Mouse (Mus musculus) activated CD4-positive, CD25-positive, alpha-beta regulatory T cell, adult 4 months (primary cell): ENCODE results near the gene Prdm9. TPM values are rescaled to one million over a fixed set of nuclear protein-coding genes. Genes with fewer than 3 reads are reported as not detected.
"Not testable (repeated sequence)": the region's sequence is repeated elsewhere in the genome, so short reads cannot be mapped to it uniquely, and the experiment has no call there.

Source experiments
- ATAC-seq: one replicate; pipeline ENCODE4 v1.8.0; 2017
- polyA plus RNA-seq, 2 experiments: library from polyadenylated mRNA; unstranded; fragments of 100-300 nt; shearing (Covaris generic); gene quantifications; one replicate each; pipeline ENCODE4 v1.2.1; 2017

Prdm9 gene
- 1 to 10 TPM; 4.7 to 6.5 TPM for polyA plus RNA-seq

DNA sequence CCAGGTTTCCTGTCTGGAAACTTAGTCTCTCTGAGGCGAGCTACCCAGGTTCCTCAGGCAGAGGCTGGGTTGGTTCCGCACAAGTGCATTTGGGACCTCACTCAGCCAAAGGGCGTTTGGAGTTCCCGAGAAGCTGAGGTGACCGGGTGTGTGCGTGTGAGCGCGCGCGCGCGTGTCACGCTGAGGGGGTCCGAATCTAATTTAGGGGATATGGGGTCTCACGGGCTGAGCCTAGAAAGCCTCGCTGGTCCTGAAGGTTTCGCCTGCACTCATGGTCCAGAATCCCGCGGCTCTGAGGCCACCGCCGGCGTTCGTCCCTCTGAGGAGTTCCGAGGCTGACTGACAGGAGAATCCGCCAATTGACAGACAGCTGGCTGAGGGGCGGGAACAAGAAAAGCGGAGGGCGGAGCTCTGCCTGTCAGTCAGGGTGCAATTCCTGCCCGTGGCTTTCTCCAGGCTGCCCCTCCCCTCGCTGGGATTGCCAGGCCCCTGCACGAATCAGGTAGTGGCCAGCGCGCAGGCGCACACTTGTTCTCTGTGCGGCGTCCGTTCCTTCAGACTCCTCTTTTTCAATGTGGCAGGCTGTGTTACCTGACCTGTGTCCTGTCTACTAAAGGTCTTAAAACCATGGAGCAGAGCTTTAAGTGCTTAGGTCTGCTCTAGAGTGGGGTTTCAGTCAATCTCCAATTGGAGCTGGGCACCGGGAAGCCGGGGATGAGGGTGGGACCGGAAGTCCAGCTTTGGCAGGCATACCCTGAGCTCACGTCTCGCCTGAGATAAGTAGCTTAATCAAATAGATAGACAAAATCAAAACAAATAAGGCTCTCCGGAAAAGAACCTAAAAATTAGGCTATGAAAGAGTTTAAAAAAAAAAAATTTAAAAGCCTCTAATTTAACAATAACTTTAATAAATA lies at the start of gene Prdm9:
Gene Prdm9 (minus strand): TSS at position 341 of the 914 bp plus-strand sequence.
- peak; percentile 99 for ATAC-seq

DNA sequence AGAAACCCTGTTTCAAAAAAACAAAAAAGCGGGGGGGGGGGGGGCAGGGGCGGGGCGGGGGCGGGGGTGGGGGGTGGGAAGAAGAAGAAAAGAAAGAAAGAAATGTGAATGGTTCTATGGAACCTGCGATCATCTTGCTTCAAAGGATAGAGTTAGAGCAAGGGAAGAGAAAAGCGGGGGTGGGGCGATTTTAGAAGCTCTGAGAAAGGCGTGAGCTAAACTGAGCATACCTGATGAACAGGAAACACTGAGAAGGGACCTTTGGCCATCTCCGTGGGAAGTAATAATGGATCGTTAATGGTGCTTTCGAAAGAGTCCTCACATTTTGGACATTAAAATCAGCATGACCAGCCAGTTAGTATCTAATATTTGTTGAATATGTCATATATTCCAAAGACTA lies 35.3 kb upstream of the Prdm9 start:
- peak; percentile 57 for ATAC-seq

DNA sequence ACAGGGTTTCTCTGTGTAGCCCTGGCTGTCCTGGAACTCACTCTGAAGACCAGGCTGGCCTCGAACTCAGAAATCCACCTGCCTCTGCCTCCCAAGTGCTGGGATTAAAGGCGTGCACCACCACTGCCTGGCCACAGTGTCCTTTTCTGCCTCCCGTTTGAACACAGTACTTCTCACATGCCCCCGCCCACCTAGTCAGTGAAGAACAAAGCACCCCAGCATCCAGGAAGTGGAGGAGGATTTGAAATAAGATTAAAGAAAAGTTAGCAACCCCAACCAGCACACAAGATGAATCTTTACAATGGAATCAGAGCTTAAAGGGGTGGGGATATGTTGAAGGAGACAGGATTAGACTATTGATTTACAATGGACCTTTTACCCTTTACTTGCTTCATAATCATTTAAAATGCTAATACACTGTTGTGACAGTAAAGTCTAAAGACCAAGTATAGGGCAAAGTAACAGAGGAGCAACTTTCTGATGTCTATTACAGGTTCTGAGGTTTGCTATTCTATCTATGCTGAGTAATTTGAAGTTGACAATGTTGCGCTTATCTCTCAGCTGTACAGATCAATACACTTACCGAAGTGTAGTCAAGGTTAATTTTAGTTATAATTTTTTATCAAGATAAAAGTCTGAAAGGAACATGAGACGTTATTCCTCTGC lies 27.2 kb upstream of the Prdm9 start:
- peak; percentile 87 for ATAC-seq

DNA sequence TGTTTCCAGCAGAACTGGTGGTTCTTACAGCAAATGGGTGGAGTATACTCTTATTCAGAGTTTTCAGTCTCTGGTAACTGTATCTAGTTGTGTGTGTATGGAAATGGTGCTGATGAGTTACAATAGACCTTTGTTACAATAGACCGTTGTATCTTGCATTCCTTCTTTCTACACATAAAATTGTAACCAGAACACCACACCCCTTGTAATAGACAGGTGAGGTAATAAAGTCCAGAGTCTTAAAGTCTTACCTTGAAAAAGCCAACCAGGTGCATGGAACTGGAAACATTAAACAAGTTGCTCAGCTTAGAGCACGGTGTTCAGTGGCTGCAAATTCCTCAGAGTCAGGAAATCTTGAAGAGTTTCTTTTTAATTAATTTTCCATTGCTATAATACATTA lies 24.0 kb upstream of the Prdm9 start:
- ATAC-seq = no peak

DNA sequence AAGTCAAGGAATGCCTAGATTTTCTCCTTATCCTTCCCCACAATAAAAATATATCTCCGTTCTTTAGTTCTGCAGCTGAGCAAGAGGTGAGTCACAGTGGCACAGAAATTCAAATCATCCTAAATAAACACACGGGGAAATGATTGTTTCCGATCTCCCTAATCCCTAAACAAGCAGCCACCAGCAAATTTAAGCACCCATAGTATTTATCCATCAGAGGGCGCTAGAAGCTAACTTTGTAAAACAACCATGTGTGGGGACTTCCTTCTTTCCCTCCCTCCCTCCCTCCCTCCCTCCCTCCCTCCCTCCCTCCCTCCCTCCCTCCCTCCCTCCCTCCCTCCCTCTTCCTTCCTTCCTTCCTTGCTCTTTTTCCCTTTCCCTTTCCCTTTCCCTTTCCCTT lies 21.5 kb upstream of the Prdm9 start:
- ATAC-seq = no peak

DNA sequence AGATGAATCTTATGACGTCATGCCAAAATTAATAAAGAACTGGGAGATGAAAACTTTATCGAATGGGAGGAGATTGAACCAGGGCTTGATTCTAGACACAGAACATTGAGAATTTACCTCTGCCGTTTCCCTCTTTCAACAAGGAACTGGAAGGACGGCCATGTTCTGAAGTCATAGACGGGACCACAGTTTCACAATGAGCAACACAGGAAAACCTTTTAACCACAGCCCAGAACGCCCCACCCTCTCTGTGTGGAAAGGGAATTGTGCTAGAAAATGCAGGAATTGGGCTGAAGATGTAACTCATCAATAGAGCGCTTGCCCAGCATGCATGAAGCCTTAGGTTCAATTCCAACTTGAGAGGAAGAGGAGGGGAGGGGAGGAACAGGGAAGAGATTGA lies 18.9 kb upstream of the Prdm9 start:
- no peak for ATAC-seq

DNA sequence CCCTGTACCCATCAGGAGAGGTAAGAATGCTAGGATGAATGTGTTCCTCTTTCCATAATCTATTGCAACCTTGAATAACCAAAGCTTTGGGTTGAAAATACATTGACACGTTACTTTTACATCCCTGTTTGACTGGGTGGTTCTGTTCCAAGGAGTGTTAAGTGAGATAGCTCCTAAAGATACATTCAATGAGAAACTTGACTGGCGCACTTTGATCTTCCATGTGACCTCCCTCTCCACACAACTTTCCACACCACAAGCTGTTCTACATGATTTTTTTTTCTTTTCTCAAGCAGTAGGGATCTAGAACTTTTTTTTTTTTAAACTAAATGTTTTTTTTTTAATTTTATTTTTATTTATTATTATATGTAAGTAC lies 15.9 kb upstream of the Prdm9 start:
- ATAC-seq = no peak

DNA sequence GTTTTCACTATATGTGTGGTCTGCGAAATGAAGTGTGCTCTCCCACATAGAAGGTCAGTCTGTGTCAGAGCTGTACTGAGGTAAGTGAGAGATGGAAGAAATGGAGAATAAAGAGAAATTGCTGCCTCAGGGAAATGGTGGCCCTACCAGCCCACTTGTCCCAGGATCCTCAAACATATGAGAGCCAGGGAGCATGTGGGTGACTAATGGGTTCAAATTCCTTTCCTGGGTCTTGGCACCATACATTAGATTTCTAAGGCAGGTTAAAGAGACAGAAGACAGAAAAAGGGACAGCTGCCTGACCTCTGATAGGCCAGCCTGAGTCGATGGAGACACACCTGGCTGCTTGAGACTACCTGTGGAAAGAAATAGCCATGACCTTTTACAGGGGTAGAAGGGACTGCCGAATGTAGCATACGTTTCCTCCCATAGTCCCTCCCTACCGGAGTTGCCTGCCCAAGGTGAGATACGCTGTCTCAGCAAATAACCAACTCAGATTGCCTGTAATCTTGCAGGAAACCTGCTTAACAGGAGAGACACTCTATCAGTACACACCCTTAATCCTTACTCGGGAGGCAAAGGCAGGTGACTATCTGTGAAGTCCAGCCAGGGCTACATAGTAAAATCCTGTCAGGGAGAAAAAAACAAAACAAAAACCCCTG lies 15.4 kb upstream of the Prdm9 start:
- no peak for ATAC-seq

DNA sequence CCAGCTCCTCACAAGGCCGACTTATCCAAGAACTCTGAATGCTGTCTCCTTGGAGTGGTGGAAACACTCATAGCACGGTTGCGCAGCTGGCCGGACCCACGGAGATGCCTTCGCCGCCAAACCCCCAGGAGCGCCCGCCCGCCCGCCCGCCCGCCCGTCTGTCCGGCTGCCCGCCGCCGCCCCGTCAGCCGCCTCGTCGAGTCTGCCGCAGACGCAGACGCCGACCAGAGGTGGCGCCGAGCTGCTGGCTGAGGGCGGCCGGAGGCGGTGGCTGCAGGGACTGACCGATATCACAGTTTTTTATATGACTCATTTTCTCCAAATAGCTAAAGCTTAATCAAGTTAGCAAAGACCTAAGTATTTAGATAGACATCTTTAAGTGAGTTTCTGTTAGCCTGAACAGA lies 13.1 kb upstream of the Prdm9 start:
- ATAC-seq = no peak

DNA sequence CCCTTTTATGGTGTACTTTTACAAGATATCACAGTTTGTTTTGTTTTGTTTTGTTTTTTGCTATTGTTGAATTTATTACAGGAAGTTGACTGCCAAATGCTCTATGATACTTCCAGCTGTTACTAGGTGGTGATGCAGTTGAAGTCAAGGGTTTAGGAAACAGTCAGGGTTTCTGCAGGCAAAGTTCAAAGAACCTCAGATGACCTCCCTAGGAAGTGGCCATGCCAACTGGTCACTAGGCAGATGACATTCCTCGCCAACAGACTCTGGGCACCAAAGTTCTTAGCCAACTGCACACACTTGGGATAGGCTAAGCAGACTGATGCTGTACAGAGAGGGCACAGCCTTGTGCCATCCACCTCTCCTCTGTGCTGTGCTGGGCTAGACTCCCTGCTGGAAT lies 10.9 kb upstream of the Prdm9 start:
- no peak for ATAC-seq

DNA sequence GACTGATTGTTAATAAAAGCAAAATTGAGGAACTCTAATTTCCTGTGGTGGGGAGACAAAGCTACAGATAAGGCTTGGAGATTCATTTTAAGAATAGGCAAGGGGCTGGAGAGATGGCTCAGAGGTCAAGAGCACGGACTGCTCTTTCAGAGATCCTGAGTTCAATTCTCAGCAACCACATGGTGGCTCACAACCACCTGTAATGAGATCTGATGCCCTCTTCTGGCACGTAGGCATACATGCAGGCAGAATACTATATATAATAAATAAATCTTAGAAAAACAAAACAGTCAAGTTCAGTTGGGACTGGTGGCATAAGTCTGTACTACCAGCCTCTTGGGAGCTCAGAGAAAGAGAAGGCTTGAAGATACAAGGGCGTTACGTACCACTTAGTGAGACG lies 2.8 kb upstream of the Prdm9 start:
- ATAC-seq = no peak

DNA sequence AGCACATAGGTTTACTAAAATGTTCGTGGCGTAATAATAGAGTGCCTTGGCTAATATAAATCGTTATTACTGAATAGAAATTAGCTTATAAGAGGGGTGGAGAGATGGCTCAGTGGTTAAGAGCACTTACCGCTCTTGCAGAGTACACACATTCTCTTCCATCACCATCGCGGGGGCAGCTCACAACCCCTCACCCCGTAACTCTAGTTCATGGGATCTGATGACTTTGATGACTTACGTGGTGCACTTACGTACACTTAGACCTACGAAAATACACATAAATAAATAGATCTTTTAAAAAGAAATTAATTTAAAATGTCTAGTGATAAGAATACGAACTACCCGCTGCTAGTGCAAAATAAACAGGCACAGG lies 760 bp upstream of the Prdm9 start:
- no peak for ATAC-seq

DNA sequence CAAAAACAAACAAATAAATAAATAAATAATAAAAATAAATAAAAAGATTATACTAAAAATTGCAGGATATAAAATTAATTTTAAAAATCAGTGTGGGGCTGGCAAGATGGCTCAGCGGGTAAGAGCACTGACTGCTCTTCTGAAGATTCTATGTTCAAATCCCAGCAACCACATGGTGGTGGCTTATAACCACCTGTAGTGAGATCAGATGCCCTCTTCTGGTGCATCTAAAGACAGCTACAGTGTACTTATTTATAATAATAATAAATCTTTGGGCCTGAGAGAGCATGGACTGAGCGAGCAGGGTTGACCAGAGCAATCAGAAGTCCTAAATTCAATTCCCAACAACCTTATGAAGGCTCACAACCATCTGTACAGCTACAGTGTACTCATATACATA lies 4.2 kb downstream of the Prdm9 start:
- no peak for ATAC-seq

DNA sequence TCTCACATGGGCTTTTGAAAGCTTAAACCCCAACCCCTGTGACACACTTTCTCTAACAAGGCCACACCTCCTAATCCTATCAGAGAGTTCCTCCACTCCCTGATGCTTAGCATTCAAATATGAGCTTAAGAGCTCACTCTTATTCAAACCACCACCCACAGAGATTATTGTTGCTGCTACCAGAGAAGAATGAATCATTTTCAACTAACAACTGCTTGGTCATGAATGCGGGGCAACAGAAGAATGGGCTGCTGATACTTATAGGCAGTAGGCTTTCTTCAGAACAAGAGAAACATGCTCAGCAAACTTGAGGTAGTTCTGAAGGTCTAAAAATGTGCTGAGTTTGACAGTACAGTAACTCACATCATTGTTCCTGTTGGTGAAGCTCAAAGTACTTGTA lies 14.4 kb downstream of the Prdm9 start:
- no peak for ATAC-seq

DNA sequence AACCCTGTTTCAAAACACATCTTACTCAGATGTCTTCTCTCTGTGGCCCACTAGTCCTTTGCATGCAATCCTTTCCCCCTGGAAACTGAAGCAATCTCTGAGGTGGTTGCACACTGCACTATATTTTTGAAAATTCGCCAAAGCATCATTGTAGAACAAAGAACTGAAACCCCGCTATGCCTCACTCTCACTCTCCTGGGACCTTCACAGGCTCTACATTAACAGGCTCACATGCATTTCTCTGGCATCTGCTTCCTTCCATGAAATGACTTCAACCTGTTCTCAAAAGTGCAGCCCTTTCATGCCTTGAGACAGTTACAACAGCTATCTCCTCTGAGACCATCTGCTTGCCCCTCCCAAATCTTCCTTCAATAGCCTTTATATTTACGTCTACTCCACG lies 17.7 kb downstream of the Prdm9 start:
- ATAC-seq = no peak

DNA sequence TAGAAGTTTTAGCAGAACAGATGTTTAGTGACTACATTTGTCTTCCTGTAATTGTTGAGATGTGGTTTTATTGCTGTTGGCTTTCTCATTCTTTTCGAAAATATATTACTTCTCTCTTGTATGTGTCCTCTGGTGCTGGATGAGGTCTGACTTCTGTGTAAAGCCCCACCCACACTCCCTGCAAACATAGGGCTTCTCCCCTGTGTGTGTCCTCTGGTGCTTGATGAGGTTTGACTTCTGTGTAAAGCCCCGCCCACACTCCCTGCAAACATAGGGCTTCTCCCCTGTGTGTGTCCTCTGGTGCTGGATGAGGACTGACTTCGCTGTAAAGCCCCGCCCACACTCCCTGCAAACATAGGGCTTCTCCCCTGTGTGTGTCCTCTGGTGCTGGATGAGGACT lies 20.3 kb downstream of the Prdm9 start:
- not testable (repeated sequence) for ATAC-seq

DNA sequence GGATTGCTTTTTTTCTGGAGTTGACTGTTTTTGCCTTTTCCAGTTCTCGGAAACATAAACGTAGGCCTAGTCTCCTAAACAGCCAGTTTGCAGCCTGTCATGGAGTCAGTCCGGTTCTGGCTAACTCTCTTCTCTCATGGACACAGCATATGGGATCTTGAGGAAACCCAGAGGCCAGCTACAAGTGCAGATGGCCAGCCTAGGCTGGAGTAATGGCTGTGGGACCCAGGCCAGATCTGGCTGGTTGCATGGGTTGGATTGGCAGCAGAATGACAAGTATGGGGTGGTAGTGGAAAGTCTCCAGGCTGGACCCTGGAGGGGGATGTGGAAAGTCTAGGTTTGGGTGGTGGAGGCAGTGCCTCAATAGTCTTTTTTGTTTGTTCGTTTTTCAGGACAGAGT lies 23.8 kb downstream of the Prdm9 start:
- ATAC-seq = no peak

DNA sequence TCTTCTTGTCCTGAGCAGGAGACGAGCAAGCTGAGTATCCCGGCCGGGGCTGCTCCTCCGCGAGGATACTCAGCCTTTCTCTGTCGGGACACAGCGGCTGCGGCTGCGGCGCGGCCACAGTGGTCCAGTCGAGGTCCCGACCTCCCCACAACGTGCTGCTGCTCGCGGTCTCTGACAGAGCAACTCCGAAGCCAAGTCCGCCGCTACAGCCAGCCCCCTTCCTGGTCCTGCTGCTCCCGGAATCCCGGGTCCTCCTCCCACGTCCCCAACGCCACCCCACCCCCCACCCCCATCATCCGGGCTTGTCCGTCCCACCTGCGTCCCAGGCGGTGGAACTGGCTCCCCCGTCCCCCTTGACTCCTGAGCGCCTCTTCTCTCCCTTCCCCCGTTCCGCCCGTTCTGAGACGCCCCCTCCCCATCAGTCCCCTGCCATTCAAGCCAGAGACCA lies 27.7 kb downstream of the Prdm9 start:
- ATAC-seq = no peak

DNA sequence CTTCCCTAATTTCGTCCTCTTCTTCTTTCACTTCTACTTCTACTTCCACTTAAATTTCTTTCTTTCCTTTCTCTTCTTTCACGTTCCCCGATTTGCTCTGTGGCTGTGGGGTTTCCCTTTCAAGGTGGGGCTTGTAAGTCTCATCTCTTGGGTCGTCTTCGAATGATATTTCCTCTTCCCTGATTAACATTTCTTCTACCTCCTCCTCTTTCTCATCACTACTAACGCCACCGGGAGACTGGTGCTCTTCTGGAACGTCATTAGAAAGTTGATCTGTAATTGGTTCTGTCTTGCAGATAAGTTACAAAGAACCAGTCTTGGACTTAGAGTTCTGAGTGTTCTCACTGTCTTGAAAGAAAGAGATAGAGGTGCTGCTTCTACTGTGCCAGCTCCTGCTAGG lies 28.2 kb downstream of the Prdm9 start:
- ATAC-seq = peak; percentile 79

DNA sequence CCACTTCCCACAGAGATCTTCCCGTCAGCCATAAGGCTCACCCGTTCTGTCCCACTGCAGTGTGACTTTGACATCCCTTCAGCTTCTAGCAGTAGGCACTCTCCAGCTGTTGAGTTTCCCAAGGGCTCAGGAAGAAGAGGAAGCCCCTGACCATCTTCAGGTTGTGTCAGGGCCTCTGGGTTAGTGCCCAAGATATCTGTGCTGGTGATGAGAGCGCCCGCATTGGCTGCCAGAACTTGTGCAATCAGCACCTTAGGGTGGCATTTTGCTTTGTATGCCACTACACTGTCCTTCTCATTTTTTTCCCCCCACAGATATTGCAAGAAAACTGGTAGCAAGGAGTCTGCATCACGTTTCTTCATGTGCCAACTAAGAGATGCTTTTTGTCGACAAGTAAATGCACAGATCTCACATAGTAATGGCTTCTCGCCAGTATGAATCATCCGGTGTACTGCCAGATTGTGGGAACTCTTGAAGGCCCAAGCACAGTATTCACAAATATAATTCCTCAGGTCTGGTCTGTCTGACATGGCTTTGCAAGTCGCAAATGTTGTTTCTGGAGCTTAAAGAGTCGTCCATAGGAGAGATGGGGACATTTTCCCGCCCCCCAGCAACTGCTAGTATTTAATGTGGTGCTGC lies 28.9 kb downstream of the Prdm9 start:
- ATAC-seq = no peak

DNA sequence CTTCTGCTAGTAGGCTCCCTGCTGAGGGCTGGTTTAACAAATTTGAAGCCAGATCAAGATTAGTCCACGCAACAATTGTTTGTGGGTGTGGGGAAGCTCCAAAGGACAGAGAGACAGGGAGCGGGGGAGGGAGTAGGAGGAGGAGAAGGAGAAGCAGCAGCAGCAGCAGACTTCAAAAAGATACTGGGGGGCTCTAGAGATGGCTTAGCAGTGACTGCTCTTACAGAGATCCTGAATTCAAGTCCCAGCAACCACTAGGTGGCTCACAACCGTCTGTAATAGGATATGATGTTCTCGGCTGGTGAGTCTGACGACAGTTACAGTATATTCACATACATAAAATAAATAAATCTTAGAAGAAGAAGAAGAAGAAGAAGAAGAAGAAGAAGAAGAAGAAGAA lies 34.0 kb downstream of the Prdm9 start:
- ATAC-seq = no peak

DNA sequence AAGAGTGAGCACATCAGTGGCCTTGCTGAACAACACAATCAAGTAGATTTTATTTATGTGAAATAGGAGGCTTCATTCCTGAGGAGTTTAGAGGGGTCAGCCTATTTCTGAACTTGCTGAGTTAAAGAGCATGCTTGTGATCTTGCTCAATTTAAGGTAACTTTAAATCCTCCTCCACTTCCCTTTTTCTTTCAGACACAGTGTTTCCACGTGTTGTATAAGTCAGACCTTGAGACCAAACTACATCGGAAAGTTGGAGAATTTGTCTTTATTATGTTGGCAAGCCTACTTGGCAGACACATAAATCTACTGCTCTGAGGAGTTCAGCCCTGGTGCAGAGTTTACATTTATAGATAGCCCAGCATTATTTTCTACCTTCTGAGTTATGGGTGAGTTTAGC lies 35.3 kb downstream of the Prdm9 start:
- ATAC-seq = no peak

DNA sequence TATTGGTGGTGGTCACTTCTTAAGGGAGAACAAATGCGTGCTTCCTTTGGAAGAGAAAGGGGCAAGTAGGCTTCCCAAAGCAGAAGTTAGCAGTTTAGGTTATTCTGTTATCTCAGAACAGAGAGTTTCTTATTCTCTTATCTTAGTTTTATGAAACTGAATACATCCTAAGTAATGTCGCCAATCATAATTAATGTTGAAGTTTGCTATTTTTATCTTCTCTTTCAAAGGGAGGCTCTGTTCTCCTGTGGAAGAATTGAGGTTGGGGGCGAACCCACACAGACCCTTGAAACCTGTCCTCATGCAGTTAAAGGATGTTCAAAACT lies 36.4 kb downstream of the Prdm9 start:
- no peak for ATAC-seq
